Mouse (Mus musculus): ENCODE measurements at regions not wholly inside any gene's neighbourhood (a gene's known extent, or its start where the extent isn't known, plus 50 kb on each side); places are given as distances from the start of the nearest gene placed in this dataset.

GRCm38 (mm10) chr4:87386271-87386670, 156.0 kb upstream of the Slc24a2 start:
- no peak for DNase-seq (ENCODE audit: low spot score)

GRCm38 (mm10) chr4:87385221-87385739, 155.0 kb upstream of the Slc24a2 start:
- DNase-seq (ENCODE audit: low spot score) = no peak

- DNase-seq (ENCODE audit: low spot score) = no peak
These were observed 154.3 kb upstream of the Slc24a2 start for GRCm38 (mm10) chr4:87384469-87385044.

GRCm38 (mm10) chr4:87380716-87381115, 150.4 kb upstream of the Slc24a2 start:
- no peak for DNase-seq (ENCODE audit: low spot score)

GRCm38 (mm10) chr4:87379516-87380173, 149.4 kb upstream of the Slc24a2 start:
- DNase-seq (ENCODE audit: low spot score) = no peak

GRCm38 (mm10) chr4:87371960-87372359, 141.7 kb upstream of the Slc24a2 start:
- DNase-seq (ENCODE audit: low spot score) = no peak

GRCm38 (mm10) chr4:87369626-87370234, 139.5 kb upstream of the Slc24a2 start:
- DNase-seq (ENCODE audit: low spot score) = no peak

GRCm38 (mm10) chr4:87368413-87369160, 138.3 kb upstream of the Slc24a2 start:
- DNase-seq (ENCODE audit: low spot score) = no peak

GRCm38 (mm10) chr4:87367732-87368412, 137.6 kb upstream of the Slc24a2 start:
- DNase-seq (ENCODE audit: low spot score) = peak; percentile 57

- DNase-seq (ENCODE audit: low spot score) = no peak
These were observed 131.9 kb upstream of the Slc24a2 start for GRCm38 (mm10) chr4:87362201-87362600.

- no peak for DNase-seq (ENCODE audit: low spot score)
These were observed 129.2 kb upstream of the Slc24a2 start for GRCm38 (mm10) chr4:87359483-87359882.

GRCm38 (mm10) chr4:87359004-87359403, 128.7 kb upstream of the Slc24a2 start:
- DNase-seq (ENCODE audit: low spot score) = no peak

GRCm38 (mm10) chr4:87332968-87333367, 102.7 kb upstream of the Slc24a2 start:
- no peak for DNase-seq (ENCODE audit: low spot score)

GRCm38 (mm10) chr4:87329136-87329535, 98.9 kb upstream of the Slc24a2 start:
- DNase-seq (ENCODE audit: low spot score) = no peak

GRCm38 (mm10) chr4:87321726-87322349, 91.6 kb upstream of the Slc24a2 start:
- DNase-seq (ENCODE audit: low spot score) = no peak

- DNase-seq (ENCODE audit: low spot score) = no peak
These were observed 67.9 kb upstream of the Slc24a2 start for GRCm38 (mm10) chr4:87298129-87298528.

GRCm38 (mm10) chr4:87294538-87294937, 64.3 kb upstream of the Slc24a2 start:
- no peak for DNase-seq (ENCODE audit: low spot score)
